Mouse (Mus musculus): ENCODE results near the gene Tent5d. TPM values are rescaled to one million over a fixed set of nuclear protein-coding genes. Genes with fewer than 3 reads are reported as not detected.

The Tent5d gene
- total and polyA plus RNA-seq, 3 experiments: 2.0 to 2.2 TPM; not detected in 1

DNA sequence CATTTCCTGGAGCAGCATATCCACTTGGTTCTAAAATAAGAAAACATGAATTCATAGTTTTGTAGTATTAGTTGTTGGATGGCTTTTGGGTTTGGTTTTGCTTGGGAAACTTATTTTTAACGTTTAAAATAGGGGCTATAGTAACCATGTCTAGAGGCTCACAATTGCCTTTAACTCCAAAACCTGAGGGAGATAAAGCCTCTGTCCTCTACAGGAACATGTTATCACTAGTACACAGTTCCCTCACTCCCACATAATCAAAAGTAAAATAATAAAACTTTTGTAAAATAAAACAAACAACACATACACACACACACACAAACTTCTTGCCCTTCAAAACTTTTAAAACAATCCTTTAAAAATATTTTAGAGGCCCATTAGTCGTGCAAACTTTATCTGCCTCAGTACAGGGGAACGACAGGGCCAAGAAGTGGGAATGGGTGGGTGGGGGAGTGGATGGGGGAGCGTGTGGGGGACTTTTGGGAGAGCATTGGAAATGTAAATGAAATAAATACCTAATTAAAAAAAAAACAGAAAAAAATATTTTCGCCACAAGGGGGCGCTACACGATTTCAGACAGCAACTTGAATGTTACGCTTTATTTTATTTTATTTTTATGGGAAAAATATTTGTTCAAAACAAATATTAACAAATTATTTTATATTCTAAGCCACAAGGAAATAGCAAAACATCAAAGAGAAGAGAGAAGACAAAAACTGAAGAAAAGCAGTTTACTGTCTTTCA is 1.5 kb upstream of the Tent5d start (continued):
- TF ChIP-seq USF2 (IDR thresholded peaks at IDR 0.05; ENCODE audit: borderline replicate concordance in 1 of 2, insufficient read depth in 1 of 2, low read depth in 1 of 2, low read length in 2 of 2) (no peak), POLR2AphosphoS2 (IDR thresholded peaks at IDR 0.05; ENCODE audit: low read length) (no peak), RAD21 (IDR thresholded peaks at IDR 0.05; ENCODE audit: low read depth, low read length) (peak; percentile 73), POLR2AphosphoS5 (IDR thresholded peaks at IDR 0.05; ENCODE audit: borderline replicate concordance, low read depth, low read length) (no peak), USF1 (IDR thresholded peaks at IDR 0.05; ENCODE audit: low read depth, low read length) (no peak), TCF12 (IDR thresholded peaks at IDR 0.05; ENCODE audit: low read depth, low read length) (peak; percentile 71; the same call in 1 of the 2 replicates), UBTF (IDR thresholded peaks at IDR 0.05; ENCODE audit: borderline replicate concordance, insufficient read depth, low read depth, low read length) (no peak), MAFK (IDR thresholded peaks at IDR 0.05; ENCODE audit: borderline replicate concordance, low read depth, low read length) (no peak), TBP (IDR thresholded peaks at IDR 0.05; ENCODE audit: low read depth, low read length) (no peak), NELFE (IDR thresholded peaks at IDR 0.05; ENCODE audit: low read depth, low read length) (no peak), NRF1 (IDR thresholded peaks at IDR 0.05; ENCODE audit: insufficient read depth, low read depth, low read length, poor library complexity, severe bottlenecking) (no peak), KAT2A (conservative IDR thresholded peaks at IDR 0.05; ENCODE audit: low read depth, low read length) (no peak), ZC3H11A (IDR thresholded peaks at IDR 0.05; ENCODE audit: low read depth, low read length) (peak; percentile 66), ZKSCAN1 (IDR thresholded peaks at IDR 0.05; ENCODE audit: low read depth, low read length) (0 out of 2 replicates have a peak, but pooled peaks have one; percentile 11)

DNA sequence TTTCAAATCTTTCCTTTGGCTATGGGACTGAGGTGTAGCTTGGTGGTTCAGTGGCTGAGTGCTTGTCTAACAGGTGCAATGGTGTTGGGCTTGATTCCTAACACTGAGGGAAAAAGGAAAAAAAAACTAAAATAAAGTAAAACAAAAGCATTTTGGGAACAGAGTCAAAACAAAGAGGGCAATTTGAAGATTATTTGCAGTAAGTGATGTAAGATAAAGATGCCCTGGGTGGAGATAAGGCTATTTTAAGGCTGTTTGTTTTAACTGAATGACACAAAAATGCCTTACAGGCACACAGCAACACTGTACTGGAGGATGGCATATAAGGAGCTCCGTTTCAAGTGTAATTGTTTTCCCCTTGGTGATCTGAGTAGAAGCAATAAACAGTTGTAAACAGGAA is 3.4 kb downstream of the Tent5d start:
- H3K36me3 ChIP-seq (ENCODE audit: control insufficient read depth in 1 of 2, insufficient read depth in 2 of 2, low read length in 2 of 2): peaks cover 29 to 45% of the 10 kb centered on the region in 2 experiments
- H3K27ac ChIP-seq (ENCODE audit: control insufficient read depth, low read depth, low read length): no peak overlapping the region
- H3K4me1 ChIP-seq (ENCODE audit: control insufficient read depth in 1 of 2, insufficient read depth in 2 of 2, low read length in 2 of 2): peaks cover 16 to 36% of the 10 kb centered on the region in 2 experiments
- no peaks in the 10 kb centered on the region for H3K27me3 ChIP-seq (ENCODE audit: control insufficient read depth in 1 of 2, insufficient read depth in 2 of 2, low read length in 2 of 2)
- H3K4me3 ChIP-seq (ENCODE audit: control insufficient read depth in 1 of 2, insufficient read depth in 1 of 2, low read depth in 2 of 2, low read length in 2 of 2): no peak overlapping the region
- no peak overlapping the region for H3K9ac ChIP-seq (ENCODE audit: control insufficient read depth, low read depth, low read length, poor library complexity, severe bottlenecking)
- DNase-seq (ENCODE audit: low read depth, low spot score): no peak
- 0 out of 2 replicates have a peak, but pooled peaks cover 1% of the 10 kb centered on the region for H3K79me2 ChIP-seq (ENCODE audit: control insufficient read depth, insufficient read depth, low read length, poor library complexity)
- no peaks in the 10 kb centered on the region for H3K9me3 ChIP-seq (replicated peaks; ENCODE audit: insufficient read depth, low read length)
- TF ChIP-seq TCF12 (IDR thresholded peaks at IDR 0.05; ENCODE audit: low read depth, low read length) (peak; percentile 61), POLR2AphosphoS2 (IDR thresholded peaks at IDR 0.05; ENCODE audit: low read length) (no peak), SMC3 (IDR thresholded peaks at IDR 0.05; ENCODE audit: low read depth, low read length) (0 out of 2 replicates have a peak, but pooled peaks have one; percentile 4), POLR2AphosphoS5 (IDR thresholded peaks at IDR 0.05; ENCODE audit: borderline replicate concordance, low read depth, low read length) (no peak), SIN3A (IDR thresholded peaks at IDR 0.05; ENCODE audit: low read length) (0 out of 2 replicates have a peak, but pooled peaks have one; percentile 37), ZC3H11A (IDR thresholded peaks at IDR 0.05; ENCODE audit: low read depth, low read length) (no peak), NRF1 (IDR thresholded peaks at IDR 0.05; ENCODE audit: insufficient read depth, low read depth, low read length, poor library complexity, severe bottlenecking) (no peak), ZNF384 (IDR thresholded peaks at IDR 0.05; ENCODE audit: low read depth, low read length) (peak; percentile 43; the same call in 1 of the 2 replicates), RAD21 (IDR thresholded peaks at IDR 0.05; ENCODE audit: low read depth, low read length) (no peak), ZKSCAN1 (IDR thresholded peaks at IDR 0.05; ENCODE audit: low read depth, low read length) (peak; percentile 42; the same call in 1 of the 2 replicates), MEF2A (IDR thresholded peaks at IDR 0.05; ENCODE audit: extremely low read depth, insufficient replicate concordance, low read depth, low read length, poor library complexity, severe bottlenecking) (peak; percentile 96; the same call in 1 of the 2 replicates), GATA1 (IDR thresholded peaks at IDR 0.05; ENCODE audit: low read depth, low read length) (peak; percentile 80), ETS1 (IDR thresholded peaks at IDR 0.05; ENCODE audit: low read depth, low read length) (peak; percentile 69), UBTF (IDR thresholded peaks at IDR 0.05; ENCODE audit: borderline replicate concordance, insufficient read depth, low read depth, low read length) (no peak), EP300 (IDR thresholded peaks at IDR 0.05; ENCODE audit: low read depth in 1 of 2, low read length in 2 of 2) (peak; percentile 52 to 57; a peak in 3 of 4 replicates), ELF1 (IDR thresholded peaks at IDR 0.05; ENCODE audit: low read depth, low read length) (no peak), RCOR1 (IDR thresholded peaks at IDR 0.05; ENCODE audit: low read depth, low read length) (peak; percentile 29; the same call in 1 of the 2 replicates), POLR2A (IDR thresholded peaks at IDR 0.05; ENCODE audit: control insufficient read depth in 1 of 2, insufficient read depth in 1 of 2, low read depth in 1 of 2, low read length in 2 of 2, poor library complexity in 1 of 2) (no peak), CHD2 (IDR thresholded peaks at IDR 0.05; ENCODE audit: low read length) (no peak), BHLHE40 (IDR thresholded peaks at IDR 0.05; ENCODE audit: borderline replicate concordance, low read depth, low read length) (no peak)
